Mouse (Mus musculus) neutrophil, adult 5-6 weeks (primary cell): ENCODE data around the gene Gpd2. TPM values are rescaled to one million over a fixed set of nuclear protein-coding genes. Genes with fewer than 3 reads are reported as not detected.

Source experiments
- ATAC-seq: fragments of 151-379, 151-347 bp; 2 replicates; pipeline ENCODE4 v1.8.0; 2017; ENCODE audit warnings: mild to moderate bottlenecking, moderate TSS enrichment; ENCODE audit not compliant: insufficient number of reproducible peaks, poor library complexity, low FRiP score, severe bottlenecking; ENCODE audit errors: extremely low read depth
- total RNA-seq: library from RNA; stranded (forward); fragments of 200-1000 nt; gene quantifications from 2 replicates; pipeline ENCODE4 v1.2.3, GENCODE M21; 2017

The Gpd2 gene
- total RNA-seq, 1 experiment from 2014 or later = 42.2 TPM

DNA sequence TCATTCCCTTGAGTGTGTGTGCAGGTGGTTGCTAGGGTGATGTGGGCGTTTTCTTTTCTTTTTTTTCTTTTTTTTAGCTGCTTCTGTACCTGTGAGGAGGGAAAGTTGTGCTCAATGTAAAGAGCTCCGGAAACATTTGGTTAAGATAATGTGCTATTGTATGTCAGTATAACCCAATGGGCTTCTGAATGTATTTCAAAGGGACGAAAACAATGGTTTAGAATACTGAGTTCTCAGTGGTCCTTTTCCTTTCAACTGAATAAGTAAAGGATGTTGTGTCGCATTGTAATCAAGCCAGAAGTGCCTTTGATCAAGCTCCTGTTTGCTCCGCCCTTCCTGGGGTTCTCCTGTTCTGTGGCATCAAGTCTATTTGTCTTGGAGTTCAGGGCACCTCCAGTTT is 6.6 kb downstream of the Gpd2 start:
- ATAC-seq = no peak

GRCm38 (mm10) chr2:57245721-57246328 is 8.4 kb downstream of the Gpd2 start:
- ATAC-seq = no peak

DNA sequence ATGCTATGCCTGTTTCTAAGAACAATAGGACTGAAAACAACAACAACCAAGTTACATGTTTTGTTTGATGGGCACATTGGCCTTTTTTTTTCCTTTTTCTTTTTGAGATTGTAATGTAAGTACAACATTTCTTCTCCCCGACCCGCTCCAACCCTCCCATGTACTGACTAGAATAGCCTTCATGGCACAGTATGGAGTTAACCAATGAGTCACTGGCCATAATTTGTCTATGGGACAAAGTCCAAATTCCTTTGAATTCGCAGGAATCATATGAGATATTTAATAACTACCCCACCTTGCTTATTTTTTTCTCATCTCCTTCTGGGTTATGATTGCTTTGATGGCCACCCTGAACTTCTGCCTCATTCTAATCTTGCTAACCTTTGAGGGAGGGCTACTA is 12.7 kb downstream of the Gpd2 start:
- no peak for ATAC-seq

GRCm38 (mm10) chr2:57251636-57252317 is 14.3 kb downstream of the Gpd2 start:
- ATAC-seq = no peak

DNA sequence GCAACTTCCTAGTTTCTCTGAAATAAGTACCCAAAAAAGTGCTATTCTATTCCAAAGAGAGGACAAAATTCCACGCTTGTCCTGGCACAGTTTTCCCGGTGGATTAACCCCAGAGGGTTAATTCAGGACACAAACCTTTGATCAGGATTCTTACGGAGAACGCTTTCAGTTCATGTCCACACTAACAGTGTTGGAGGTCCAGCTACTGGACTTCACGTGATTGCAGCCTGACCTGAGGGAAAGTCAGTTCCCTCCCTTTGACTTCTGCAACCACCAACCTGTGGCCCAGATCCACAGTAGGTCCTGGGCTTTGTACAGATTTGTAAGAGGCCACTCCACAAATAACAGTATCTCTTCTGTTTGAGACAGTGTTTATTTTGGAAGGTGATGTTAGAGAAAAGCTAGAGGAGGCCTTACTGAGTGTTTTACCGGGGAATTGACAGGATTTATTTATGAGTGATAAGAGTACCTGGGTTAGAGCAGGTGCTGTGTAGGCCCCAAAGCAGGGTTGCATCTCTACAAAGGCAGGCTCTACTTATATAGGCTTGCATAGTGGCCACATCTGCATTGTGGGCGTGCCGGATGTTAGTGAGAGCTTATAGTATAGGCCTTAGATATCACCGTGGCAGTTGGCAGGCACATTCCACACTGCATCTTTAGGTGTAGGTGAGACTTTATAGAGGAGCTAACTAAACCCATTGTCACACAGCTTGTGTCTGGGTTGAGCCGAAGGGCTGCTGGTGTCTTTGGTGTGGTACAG is 15.3 kb downstream of the Gpd2 start:
- no peak for ATAC-seq

GRCm38 (mm10) chr2:57254267-57254666 is 16.8 kb downstream of the Gpd2 start:
- no peak for ATAC-seq

- ATAC-seq = no peak
These were observed 17.8 kb downstream of the Gpd2 start for GRCm38 (mm10) chr2:57255153-57255670.

- no peak for ATAC-seq
These were observed 18.4 kb downstream of the Gpd2 start for GRCm38 (mm10) chr2:57255836-57256235.

- ATAC-seq = no peak
These were observed 19.0 kb downstream of the Gpd2 start for GRCm38 (mm10) chr2:57256459-57256858.

GRCm38 (mm10) chr2:57261286-57262077 is 24.0 kb downstream of the Gpd2 start:
- no peak for ATAC-seq

- no peak for ATAC-seq
These were observed 26.0 kb downstream of the Gpd2 start for GRCm38 (mm10) chr2:57263431-57263830.

DNA sequence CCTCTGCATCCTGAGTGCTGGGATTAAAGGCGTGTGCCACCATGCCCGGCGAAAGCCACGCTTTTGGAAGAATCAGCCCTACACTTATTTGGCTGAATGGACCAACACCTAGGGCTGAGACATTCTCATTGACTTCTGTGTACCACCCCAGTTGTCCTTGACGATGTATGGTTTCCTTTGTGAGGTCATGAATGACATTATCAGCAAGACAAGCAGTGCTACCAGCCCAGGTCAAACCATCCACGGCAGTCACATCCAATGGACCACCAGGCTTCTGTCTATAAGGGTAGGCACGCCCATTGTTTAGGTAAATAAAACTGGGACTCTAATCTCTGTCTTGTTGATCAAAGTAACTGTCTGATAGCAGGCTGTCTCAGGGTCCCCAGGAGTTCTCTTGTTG is 27.5 kb downstream of the Gpd2 start:
- ATAC-seq = no peak

DNA sequence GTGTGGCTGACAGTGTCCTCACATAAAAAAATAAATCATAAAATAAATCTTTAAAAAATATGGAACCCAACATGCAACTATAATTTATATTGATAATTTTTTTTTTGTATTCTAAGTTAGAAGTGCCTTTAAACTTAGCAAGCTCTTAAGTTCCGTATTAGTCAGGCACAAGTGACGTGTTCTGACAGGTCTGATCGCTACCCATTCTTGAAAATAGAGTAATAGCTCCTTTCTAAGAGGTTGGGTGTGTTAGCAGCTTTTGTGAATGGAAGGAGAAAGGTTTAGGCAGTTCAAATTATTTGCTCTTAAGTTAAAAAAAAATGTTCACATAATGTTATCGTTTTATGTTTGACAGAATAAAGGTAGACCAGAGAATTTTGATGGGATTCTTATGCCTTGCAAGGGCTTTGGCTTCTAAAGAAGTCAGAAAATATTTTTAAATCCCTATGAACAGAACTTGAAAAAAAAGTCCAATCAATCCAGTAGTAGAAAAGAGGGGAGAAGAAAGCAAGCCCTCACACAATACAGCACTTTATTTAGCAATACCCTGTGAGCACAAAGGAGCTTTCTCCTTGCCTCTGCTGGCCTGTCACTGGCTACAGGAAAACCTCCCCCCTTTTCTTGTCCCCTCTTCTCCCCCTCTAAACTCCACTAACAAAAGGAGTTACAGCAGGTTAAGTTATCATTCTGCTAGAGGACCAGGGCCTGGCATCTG is 29.4 kb downstream of the Gpd2 start:
- no peak for ATAC-seq

- ATAC-seq = no peak
These were observed 29.9 kb downstream of the Gpd2 start for GRCm38 (mm10) chr2:57267394-57267716.

DNA sequence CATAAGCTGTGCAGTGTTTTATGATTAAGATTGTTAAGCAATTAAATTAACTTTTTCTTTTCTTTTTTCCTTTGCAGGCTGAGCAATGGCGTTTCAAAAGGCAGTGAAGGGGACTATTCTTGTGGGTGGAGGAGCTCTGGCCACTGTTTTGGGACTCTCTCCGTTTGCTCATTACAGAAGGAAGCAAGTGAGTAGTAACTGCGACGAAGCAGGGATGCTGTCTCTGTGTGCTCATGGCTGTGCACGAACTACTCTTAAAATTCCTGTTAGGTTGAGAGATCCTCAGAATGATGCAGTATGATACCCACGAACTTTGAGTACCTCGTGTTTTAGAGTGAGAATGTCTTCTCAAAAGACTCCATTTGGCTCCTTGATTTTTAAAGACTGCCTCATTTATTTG is 30.5 kb downstream of the Gpd2 start:
- ATAC-seq = no peak

GRCm38 (mm10) chr2:57268839-57269238 is 31.4 kb downstream of the Gpd2 start:
- no peak for ATAC-seq

GRCm38 (mm10) chr2:57269690-57270435 is 32.4 kb downstream of the Gpd2 start:
- no peak for ATAC-seq

DNA sequence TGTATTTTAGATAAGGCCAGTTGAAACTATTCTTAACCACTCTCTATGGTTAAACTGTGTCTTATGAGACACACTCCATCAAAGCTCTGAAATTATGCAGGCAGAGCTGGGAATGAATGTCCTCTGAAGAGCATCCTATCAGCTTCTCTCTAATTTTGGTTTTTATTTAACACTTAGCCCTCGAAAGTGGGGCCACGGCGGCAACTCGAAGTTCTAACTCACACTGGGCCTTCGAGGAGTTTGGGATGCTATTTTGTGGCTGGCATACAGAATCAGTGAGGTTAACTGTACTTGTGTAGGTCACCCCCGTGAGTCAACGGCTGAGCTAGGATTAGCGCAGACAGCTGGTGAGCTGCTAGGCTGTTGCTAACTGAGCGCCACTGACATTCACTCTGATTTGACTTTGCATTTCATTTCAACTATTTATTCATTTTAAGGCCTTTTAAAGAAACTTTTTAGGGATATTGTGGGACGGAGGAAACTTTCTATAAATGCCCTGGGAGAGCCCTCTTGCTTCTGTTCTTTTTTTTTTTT is 42.8 kb downstream of the Gpd2 start:
- no peak for ATAC-seq
